Mouse (Mus musculus) CH12.LX (cell line): ENCODE measurements at regions not wholly inside any gene's neighbourhood (a gene's known extent, or its start where the extent isn't known, plus 50 kb on each side); places are given as distances from the start of the nearest gene placed in this dataset.

Source experiments
- DNase-seq: peaks from one replicate; pipeline ENCODE4 v3.0.0-alpha.2; 2013; ENCODE audit errors: extremely low read depth
- H3K27ac ChIP-seq: 2 replicates; pipeline ENCODE4 v1.5.1; 2012; ENCODE audit warnings: low read depth, mild to moderate bottlenecking, control low read depth, moderate library complexity; ENCODE audit not compliant: insufficient read depth
- H3K27me3 ChIP-seq: replicated peaks from 2 replicates; pipeline ENCODE3; 2012; ENCODE audit warnings: inconsistent platforms
- H3K36me3 ChIP-seq, 2 experiments: replicated peaks in 1 of 2; 2 replicates each; pipeline versions ENCODE3 to v1.6.1; 2012; ENCODE audit warnings: inconsistent platforms in 1 of 2, low read length in 1 of 2, mild to moderate bottlenecking in 1 of 2, mixed read lengths in 1 of 2, moderate library complexity in 1 of 2; ENCODE audit not compliant: control insufficient read depth in 1 of 2, insufficient read depth in 1 of 2
- H3K4me1 ChIP-seq, 2 experiments: 2 replicates each; pipeline ENCODE4 v1.6.1; 2012; ENCODE audit warnings: inconsistent platforms in 1 of 2, moderate library complexity in 1 of 2; ENCODE audit not compliant: insufficient read depth in 2 of 2, control insufficient read depth in 1 of 2
- H3K4me2 ChIP-seq: 2 replicates; pipeline ENCODE4 v1.6.1; 2012; ENCODE audit warnings: low read depth, mild to moderate bottlenecking, control low read depth; ENCODE audit not compliant: poor library complexity, insufficient read depth, severe bottlenecking
- H3K4me3 ChIP-seq, 3 experiments: fragments of 150-350 bp in 1 of 3; sonication (generic) in 1 of 3; replicated peaks in 1 of 3; 2 replicates each; pipeline versions ENCODE3 to v1.5.1; 2011 to 2012; ENCODE audit warnings: low read depth in 2 of 3, low read length in 2 of 3, mild to moderate bottlenecking in 2 of 3, moderate library complexity in 2 of 3, control low read depth in 1 of 3, improper control_type of control experiment in 1 of 3, inconsistent platforms in 1 of 3, mixed read lengths in 1 of 3; ENCODE audit not compliant: poor library complexity in 1 of 3
- H3K79me2 ChIP-seq: replicated peaks from 2 replicates; pipeline ENCODE4 v1.6.1; 2012; ENCODE audit warnings: mild to moderate bottlenecking, moderate library complexity; ENCODE audit not compliant: control insufficient read depth, poor library complexity, insufficient read depth, severe bottlenecking; ENCODE audit errors: extremely low read depth
- H3K9ac ChIP-seq: 2 replicates; pipeline ENCODE4 v1.6.1; 2012; ENCODE audit warnings: low read depth, mild to moderate bottlenecking, control low read depth, moderate library complexity; ENCODE audit not compliant: insufficient read depth
- H3K9me3 ChIP-seq: replicated peaks from 2 replicates; pipeline ENCODE3; 2012; ENCODE audit warnings: low read length, inconsistent platforms, mixed read lengths
- BHLHE40 ChIP-seq: IDR thresholded peaks from 2 replicates; pipeline ENCODE4 v1.6.1; 2011; ENCODE audit warnings: mild to moderate bottlenecking, low read depth, low read length, improper control_type of control experiment
- E2F4 ChIP-seq: IDR thresholded peaks from 2 replicates; pipeline ENCODE4 v1.6.1; 2011; ENCODE audit warnings: low read depth, low read length, improper control_type of control experiment; ENCODE audit not compliant: insufficient replicate concordance
- HCFC1 ChIP-seq: IDR thresholded peaks from 2 replicates; pipeline ENCODE4 v1.6.1; 2012; ENCODE audit warnings: low read depth, mild to moderate bottlenecking, inconsistent platforms, low read length, improper control_type of control experiment
- IRF4 ChIP-seq: IDR thresholded peaks from 2 replicates; pipeline ENCODE4 v1.6.1; 2014; ENCODE audit warnings: low read depth, mild to moderate bottlenecking, inconsistent platforms, low read length, improper control_type of control experiment
- MAFK ChIP-seq: IDR thresholded peaks from 2 replicates; pipeline ENCODE4 v1.6.1; 2011; ENCODE audit warnings: low read length, improper control_type of control experiment; ENCODE audit not compliant: insufficient replicate concordance
- MAX ChIP-seq: IDR thresholded peaks from 2 replicates; pipeline ENCODE4 v1.6.1; 2011; ENCODE audit warnings: low read length, improper control_type of control experiment
- MXI1 ChIP-seq: IDR thresholded peaks from 2 replicates; pipeline ENCODE4 v1.6.1; 2011; ENCODE audit warnings: mild to moderate bottlenecking, low read depth, low read length, improper control_type of control experiment
- MYC ChIP-seq: IDR thresholded peaks from 2 replicates; pipeline ENCODE4 v1.6.1; 2011; ENCODE audit warnings: low read depth, mild to moderate bottlenecking, improper control_type of control experiment, low read length
- NELFE ChIP-seq: IDR thresholded peaks from 2 replicates; pipeline ENCODE4 v1.6.1; 2011; ENCODE audit warnings: low read depth, low read length, improper control_type of control experiment
- POLR2AphosphoS2 ChIP-seq: IDR thresholded peaks from 2 replicates; pipeline ENCODE4 v1.6.1; 2011; ENCODE audit warnings: low read depth, low read length, improper control_type of control experiment
- RAD21 ChIP-seq: IDR thresholded peaks from 2 replicates; pipeline ENCODE4 v1.6.1; 2011; ENCODE audit warnings: low read depth, mild to moderate bottlenecking, low read length, improper control_type of control experiment, moderate library complexity
- RCOR1 ChIP-seq: conservative IDR thresholded peaks from 2 replicates; pipeline ENCODE4 v1.6.1; 2012; ENCODE audit warnings: low read depth, mild to moderate bottlenecking, inconsistent platforms, low read length, improper control_type of control experiment
- SIN3A ChIP-seq: IDR thresholded peaks from 2 replicates; pipeline ENCODE4 v1.6.1; 2012; ENCODE audit warnings: low read length, improper control_type of control experiment, inconsistent platforms
- TBP ChIP-seq: conservative IDR thresholded peaks from 2 replicates; pipeline ENCODE4 v1.6.1; 2011; ENCODE audit warnings: low read depth, low read length, improper control_type of control experiment
- USF1 ChIP-seq: IDR thresholded peaks from 2 replicates; pipeline ENCODE4 v1.6.1; 2014; ENCODE audit warnings: low read depth, mild to moderate bottlenecking, inconsistent platforms, low read length, improper control_type of control experiment
- ZNF384 ChIP-seq: IDR thresholded peaks from 2 replicates; pipeline ENCODE4 v1.6.1; 2012; ENCODE audit warnings: low read depth, low read length, improper control_type of control experiment, inconsistent platforms
- dilution Hi-C: fragments of 300-500 bp; cut with MboI; formaldehyde crosslinking; loops from 2 replicates; pipeline ENCODE4 v1.14.3; 2020; ENCODE audit warnings: low sequenced_read_pairs; ENCODE audit not compliant: extremely low pct_unique_long_range_greater_than_20kb, extremely low pct_ligation_motif_present
- in situ Hi-C: fragments of 300-500 bp; cut with MboI; formaldehyde crosslinking; loops from 3 replicates; pipeline ENCODE4 v1.14.3; 2019; ENCODE audit warnings: low sequenced_read_pairs, low pct_ligation_motif_present, low pct_unique_long_range_greater_than_20kb, mixed read lengths

DNA sequence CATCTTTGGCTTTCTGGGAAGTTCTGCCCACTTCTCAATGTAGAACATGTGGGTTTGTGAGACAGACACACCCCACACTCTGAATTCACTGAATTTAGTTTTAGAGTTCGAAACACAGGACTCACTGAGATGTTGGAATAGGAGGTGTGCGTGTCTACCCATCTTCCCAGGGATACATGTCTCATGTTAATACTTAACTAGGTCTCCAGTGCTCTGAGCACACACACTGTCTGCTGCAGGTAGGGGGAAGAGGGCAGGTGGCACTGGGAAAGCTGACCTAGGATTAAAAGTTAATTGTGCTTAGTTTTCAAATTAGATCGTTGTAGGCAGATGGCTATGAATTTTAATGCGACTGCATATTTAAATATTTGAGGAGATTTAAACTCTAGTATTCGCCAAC lies 60.0 kb upstream of the Ppm1b start:
- DNase-seq: no peak
- Histone ChIP-seq H3K9me3 (peaks cover 7% of the 10 kb centered on the region), H3K36me3 (no peaks in the 10 kb centered on the region), H3K27ac (no peak overlapping the region)
- TF ChIP-seq MAFK (no peak), RAD21 (no peak), E2F4 (no peak), MYC (no peak), POLR2AphosphoS2 (no peak), MAX (no peak), NELFE (no peak), TBP (no peak), RCOR1 (no peak), IRF4 (no peak), HCFC1 (no peak), SIN3A (no peak), ZNF384 (no peak), BHLHE40 (no peak), MXI1 (no peak)
- TF ChIP-seq, all 38 proteins: peak for 0
- H3K9ac ChIP-seq: no peak overlapping the region
- in situ Hi-C loops: no loop called here
- no peak overlapping the region for H3K4me2 ChIP-seq
- dilution Hi-C loops: no loop called here
- H3K27me3 ChIP-seq: no peaks in the 10 kb centered on the region
- H3K4me1 ChIP-seq: no peaks in the 10 kb centered on the region
- no peak overlapping the region for H3K4me3 ChIP-seq
- H3K79me2 ChIP-seq: no peaks in the 10 kb centered on the region

DNA sequence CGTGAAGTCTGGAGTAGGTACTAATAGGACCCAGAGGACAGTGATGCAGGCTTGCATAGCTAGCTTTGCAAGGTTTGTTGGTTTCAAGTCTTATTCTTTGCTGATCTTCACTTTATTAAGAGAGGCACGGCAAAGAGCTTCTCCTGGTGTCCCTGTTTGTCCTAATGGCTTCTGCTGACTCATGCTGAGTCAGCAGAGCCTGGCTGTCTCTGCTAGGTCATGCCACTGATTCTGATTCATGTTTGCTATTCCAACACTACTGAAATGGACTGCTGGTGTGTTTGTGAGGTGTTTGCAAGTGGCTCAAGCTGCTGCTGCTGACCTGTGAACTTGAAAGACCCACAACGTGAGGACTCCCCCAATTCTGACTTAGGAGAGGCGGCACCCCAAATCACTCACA lies 58.1 kb upstream of the Ppm1b start:
- H3K79me2 ChIP-seq: no peaks in the 10 kb centered on the region
- TF ChIP-seq USF1 (no peak), MAFK (peak; percentile 82)
- no peak overlapping the region for H3K9ac ChIP-seq
- in situ Hi-C loops: no loop called here
- peaks cover 7% of the 10 kb centered on the region for H3K9me3 ChIP-seq
- no peak overlapping the region for H3K4me2 ChIP-seq
- no peaks in the 10 kb centered on the region for H3K27me3 ChIP-seq
- no peaks in the 10 kb centered on the region for H3K36me3 ChIP-seq
- dilution Hi-C loops: no loop called here
- H3K27ac ChIP-seq: no peak overlapping the region
- no peaks in the 10 kb centered on the region for H3K4me1 ChIP-seq
- no peak overlapping the region for H3K4me3 ChIP-seq
- DNase-seq: no peak
